Mouse (Mus musculus) stomach, embryonic 14.5 days (tissue): ENCODE measurements around the gene Gm45799. TPM values are rescaled to one million over a fixed set of nuclear protein-coding genes. Genes with fewer than 3 reads are reported as not detected.

Source experiments
- ATAC-seq: fragments of 200-750 bp; cut with Nextera tagmentation; 2 replicates; pipeline ENCODE4 v1.8.0; 2017; ENCODE audit warnings: low read depth, moderate TSS enrichment; ENCODE audit not compliant: insufficient number of reproducible peaks, insufficient read depth, low FRiP score
- H3K27ac ChIP-seq: fragments of 300-500 bp; sonication (generic); 2 replicates; pipeline ENCODE4 v1.5.1; 2014; ENCODE audit warnings: mild to moderate bottlenecking, low read length, moderate library complexity, mixed read lengths
- H3K27me3 ChIP-seq: fragments of 300-500 bp; sonication (generic); 2 replicates; pipeline ENCODE4 v1.6.1; 2014; ENCODE audit warnings: low read length, control low read depth, mixed read lengths; ENCODE audit not compliant: control insufficient read depth, insufficient read depth
- H3K36me3 ChIP-seq: fragments of 300-500 bp; sonication (generic); 2 replicates; pipeline ENCODE4 v1.6.1; 2014; ENCODE audit warnings: mild to moderate bottlenecking, control low read depth, low read length, moderate library complexity, mixed read lengths; ENCODE audit not compliant: control insufficient read depth, insufficient read depth
- H3K4me1 ChIP-seq: fragments of 300-500 bp; sonication (generic); 2 replicates; pipeline ENCODE4 v1.6.1; 2014; ENCODE audit warnings: low read length, control low read depth, mixed read lengths; ENCODE audit not compliant: control insufficient read depth, insufficient read depth
- H3K4me2 ChIP-seq: fragments of 300-500 bp; sonication (generic); replicated peaks from 2 replicates; pipeline ENCODE4 v1.6.1; 2014; ENCODE audit warnings: low read depth, low read length, control low read depth
- H3K4me3 ChIP-seq: fragments of 300-500 bp; sonication (generic); 2 replicates; pipeline ENCODE4 v1.5.1; 2014; ENCODE audit warnings: low read depth, low read length, control low read depth
- H3K9ac ChIP-seq: fragments of 300-500 bp; sonication (generic); replicated peaks from 2 replicates; pipeline ENCODE4 v1.6.1; 2014; ENCODE audit warnings: low read depth, mild to moderate bottlenecking, control low read depth, low read length, moderate library complexity, mixed read lengths
- H3K9me3 ChIP-seq: fragments of 300-500 bp; sonication (generic); 2 replicates; pipeline ENCODE4 v1.6.1; 2016; ENCODE audit warnings: low read depth, low read length, control low read depth; ENCODE audit not compliant: control insufficient read depth
- WGBS: fragments of 180-500 bp; shearing (Covaris S2); extraction: QIAGEN DNeasy Blood & Tissue Kit; methylation state at CpG from one replicate; pipeline ENCODE4 v1.1.7; 2014; 5-methylcytosine and 5-hydroxymethylcytosine counted together
- polyA plus RNA-seq: library from polyadenylated mRNA; unstranded; fragments of >200 nt; fragmentation: Nextera tagmentation; extraction: Ambion mirVana; gene quantifications from 2 replicates; pipeline ENCODE4 v1.2.1, GENCODE M21; 2014

Gm45799 gene
- polyA plus RNA-seq, 1 experiment from 2014 or later = 35.7 TPM

DNA sequence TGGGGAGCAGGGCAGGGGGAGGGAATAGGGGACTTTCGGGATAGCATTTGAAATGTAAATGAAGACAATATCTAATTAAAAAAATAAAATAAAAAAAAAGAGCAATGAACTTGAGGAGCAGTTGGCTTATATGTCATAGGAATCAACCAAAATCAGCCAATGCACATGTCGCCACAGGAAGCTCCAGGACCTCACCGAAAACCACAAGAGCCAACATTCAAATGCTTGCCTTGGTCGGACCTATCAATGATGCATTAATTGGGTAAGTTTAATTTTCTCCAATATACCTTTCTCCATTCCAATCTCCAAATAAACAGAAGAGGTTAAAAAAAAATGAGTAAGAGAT lies 86.6 kb downstream of the Gm45799 start:
- Histone ChIP-seq H3K4me1 (no peaks in the 10 kb centered on the region), H3K4me2 (no peak overlapping the region), H3K9ac (no peak overlapping the region), H3K9me3 (no peaks in the 10 kb centered on the region), H3K36me3 (peaks cover 4% of the 10 kb centered on the region), H3K27ac (no peak overlapping the region), H3K27me3 (no peaks in the 10 kb centered on the region), H3K4me3 (no peak overlapping the region)
- WGBS = 95% methylated on average over 4 of the region's 4 CpGs
- no peak for ATAC-seq

DNA sequence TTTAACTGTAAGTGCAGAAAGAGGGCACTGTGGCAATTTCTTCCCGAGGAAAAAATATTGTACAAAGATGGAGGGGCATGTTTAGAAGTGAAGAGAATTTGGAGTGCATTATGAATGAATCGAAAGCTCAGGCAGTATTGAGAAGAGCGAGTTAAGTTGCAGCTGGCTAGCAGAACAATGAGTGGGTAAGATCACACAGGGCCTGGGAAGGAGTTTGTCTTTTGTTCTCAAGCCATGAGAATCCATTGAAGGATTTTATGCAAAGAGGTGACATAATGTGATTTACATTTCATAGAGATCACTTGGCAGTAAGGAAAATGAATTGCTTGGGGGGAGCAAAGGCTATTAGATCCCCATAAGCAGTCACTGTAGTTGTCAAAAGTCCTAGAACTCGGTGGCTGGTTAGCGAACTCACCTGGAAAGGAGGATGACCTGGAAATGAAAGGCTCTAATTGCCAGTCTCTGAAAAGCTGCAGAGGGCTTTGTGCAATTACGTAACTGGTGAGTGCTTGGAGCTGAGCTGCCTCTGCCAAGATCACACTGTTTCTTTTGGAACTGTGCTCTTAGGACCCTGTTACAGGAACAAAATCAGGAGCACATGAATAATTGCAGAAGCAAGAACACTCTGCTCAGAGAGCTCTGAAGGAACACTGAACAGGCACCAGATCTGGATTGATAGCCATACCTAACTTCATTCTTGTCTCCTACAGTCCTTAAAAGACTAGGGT lies 88.5 kb downstream of the Gm45799 start:
- Histone ChIP-seq H3K4me3 (no peak overlapping the region), H3K27me3 (no peaks in the 10 kb centered on the region), H3K4me2 (no peak overlapping the region), H3K36me3 (peaks cover 22% of the 10 kb centered on the region), H3K4me1 (no peaks in the 10 kb centered on the region), H3K27ac (no peak overlapping the region), H3K9ac (no peak overlapping the region), H3K9me3 (no peaks in the 10 kb centered on the region)
- no peak for ATAC-seq
- 84% methylated on average over 6 of the region's 6 CpGs for WGBS

DNA sequence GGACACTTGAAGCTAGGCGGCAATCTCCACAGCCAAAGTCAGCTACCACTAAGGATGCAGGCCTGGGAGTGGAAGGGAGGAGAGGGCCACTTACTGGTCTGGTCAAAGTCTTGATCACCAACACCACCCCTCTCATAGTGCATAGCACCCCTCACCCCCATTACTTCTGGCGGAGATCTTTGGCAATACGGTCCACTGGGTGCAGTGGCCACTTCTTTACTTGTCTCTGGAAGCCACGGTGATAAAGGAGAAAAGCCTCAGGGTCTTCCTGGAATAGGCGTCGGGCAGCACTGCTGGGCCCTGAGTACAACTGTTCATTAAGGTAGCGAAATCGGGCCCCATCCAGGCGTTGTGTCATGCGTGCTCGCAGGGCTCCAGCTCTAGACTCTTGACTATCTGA lies 93.5 kb downstream of the Gm45799 start:
- peaks cover 29% of the 10 kb centered on the region for H3K36me3 ChIP-seq
- H3K27ac ChIP-seq = no peak overlapping the region
- H3K4me3 ChIP-seq = no peak overlapping the region
- no peak for ATAC-seq
- H3K9me3 ChIP-seq = no peaks in the 10 kb centered on the region
- no peak overlapping the region for H3K4me2 ChIP-seq
- no peak overlapping the region for H3K9ac ChIP-seq
- peaks cover 17% of the 10 kb centered on the region for H3K4me1 ChIP-seq
- H3K27me3 ChIP-seq = no peaks in the 10 kb centered on the region
- 95% methylated on average over 11 of the region's 11 CpGs for WGBS

Other genes with a start within 250 kb of the Gm45799 start
- gene Fam160a2, start 240.5 kb upstream of the Gm45799 start, polyA plus RNA-seq = 40.3 and 41.1 TPM in 2 replicates
- gene Cnga4, start 236.0 kb upstream of the Gm45799 start, polyA plus RNA-seq = not detected in 2 replicates
- 0.85 and 0.87 TPM in 2 replicates for gene Cckbr, start 214.8 kb upstream of the Gm45799 start, polyA plus RNA-seq
- gene Cavin3, start 158.3 kb upstream of the Gm45799 start, polyA plus RNA-seq = 113 and 121 TPM in 2 replicates
- 40.4 and 40.6 TPM in 2 replicates for gene Smpd1, start 86.2 kb upstream of the Gm45799 start, polyA plus RNA-seq
- gene Apbb1, start 58.9 kb upstream of the Gm45799 start, polyA plus RNA-seq = 41.8 and 47.2 TPM in 2 replicates
- gene Hpx, start 40.4 kb upstream of the Gm45799 start, polyA plus RNA-seq = 0.38 and 0.46 TPM in 2 replicates
- 28.8 and 29.1 TPM in 2 replicates for gene Trim3, start 7.0 kb upstream of the Gm45799 start, polyA plus RNA-seq
- 203 and 209 TPM in 2 replicates for gene Timm10b, start 496 bp upstream of the Gm45799 start, polyA plus RNA-seq
- 88.9 and 94.0 TPM in 2 replicates for gene Arfip2, start 136 bp upstream of the Gm45799 start, polyA plus RNA-seq
- 1.5 and 2.0 TPM in 2 replicates for gene Dnhd1, start 10.3 kb downstream of the Gm45799 start, polyA plus RNA-seq
- gene Ilk, start 96.0 kb downstream of the Gm45799 start, polyA plus RNA-seq = 373 and 394 TPM in 2 replicates
- gene Rrp8, start 96.8 kb downstream of the Gm45799 start, polyA plus RNA-seq = 39.0 and 40.2 TPM in 2 replicates
- 133 and 135 TPM in 2 replicates for gene Taf10, start 103.8 kb downstream of the Gm45799 start, polyA plus RNA-seq
- 79.9 and 80.2 TPM in 2 replicates for gene Tpp1, start 111.7 kb downstream of the Gm45799 start, polyA plus RNA-seq
- gene Dchs1, start 147.1 kb downstream of the Gm45799 start, polyA plus RNA-seq = 18.7 and 20.5 TPM in 2 replicates
- 349 TPM in 2 replicates for gene Mrpl17, start 170.5 kb downstream of the Gm45799 start, polyA plus RNA-seq